Mouse (Mus musculus): Measurements from ENCODE around the gene Iqschfp.

- no peak for TF ChIP-seq POLR2A (IDR thresholded peaks at IDR 0.05; ENCODE audit: borderline replicate concordance, insufficient read depth, low read length)
- TF ChIP-seq CTCF (IDR thresholded peaks at IDR 0.05; ENCODE audit: borderline replicate concordance, insufficient read depth, low read depth, low read length), result no peak
Measured at GRCm38 (mm10) chr3:68403783-68404217, 511.8 kb downstream of the Iqschfp start.
